In genomic region chr10:59171042-59171441, GRCm38 (mm10) we compare ENCODE assay signal across 25 mouse cellular contexts. TPM values are rescaled to one million over a fixed set of nuclear protein-coding genes. Genes with fewer than 3 reads are reported as not detected.
DNase-seq lines count a peak whose midpoint lies in the region; ATAC-seq and TF ChIP-seq lines count a peak whose summit lies in the region.
"Had no signal": no experiment of that assay in that cellular context is flagged by ENCODE, and none has a peak within 500 bp of the region (broad histone marks: within the 10 kb centered on the region; RNA-seq: fewer than 3 reads in every experiment).

No protein-coding gene starts in this region.

- DNase-seq in embryonic facial prominence, embryonic 14.5 days (ENCODE audit: low spot score): peak; percentile 36
- no peak for DNase-seq in embryonic facial prominence, embryonic 10.5 days (ENCODE audit: low spot score)
- DNase-seq in limb, embryonic 14.5 days (ENCODE audit: low spot score): peak; percentile 21
- no peak for DNase-seq in limb, embryonic 10.5 days (ENCODE audit: low spot score)
- no peak for DNase-seq in stomach, postnatal 0 days (ENCODE audit: low spot score)
- DNase-seq in left cerebral cortex, postnatal 4 days: no peak
- DNase-seq in spleen, postnatal 10 days (ENCODE audit: low spot score in 2 of 2): no peak
- DNase-seq: adrenal gland, postnatal 10 days; adrenal gland, postnatal 36 days; cerebellum, adult 11 months; cerebellum, adult 2 months; cerebellum, adult 9-11 months; cerebellum, postnatal 25 days; gastrocnemius, postnatal 25 days; heart, adult 18-20 months; heart, postnatal 10 days; heart, postnatal 36 days had no signal

- H3K9me3 ChIP-seq in embryonic facial prominence, embryonic 14.5 days (ENCODE audit: control insufficient read depth, low read length): no peaks in the 10 kb centered on the region
- no peaks in the 10 kb centered on the region for H3K9me3 ChIP-seq in embryonic facial prominence, embryonic 10.5 days
- no peaks in the 10 kb centered on the region for H3K9me3 ChIP-seq in limb, embryonic 14.5 days (ENCODE audit: control insufficient read depth, low read length)
- H3K9me3 ChIP-seq in limb, embryonic 10.5 days (replicated peaks): no peaks in the 10 kb centered on the region
- H3K9me3 ChIP-seq in stomach, embryonic 16.5 days (replicated peaks; ENCODE audit: control insufficient read depth, low read length): no peaks in the 10 kb centered on the region
- H3K9me3 ChIP-seq in stomach, postnatal 0 days (ENCODE audit: control insufficient read depth, low read length): no peaks in the 10 kb centered on the region
- H3K9me3 ChIP-seq: embryonic facial prominence, embryonic 13.5 days; forebrain, embryonic 10.5 days; forebrain, embryonic 15.5 days; heart, embryonic 12.5 days; heart, embryonic 15.5 days had no signal

- H3K27me3 ChIP-seq in embryonic facial prominence, embryonic 14.5 days (replicated peaks; ENCODE audit: control insufficient read depth, insufficient read depth, low read length): no peaks in the 10 kb centered on the region
- H3K27me3 ChIP-seq in embryonic facial prominence, embryonic 10.5 days (replicated peaks; ENCODE audit: low read depth, poor library complexity, severe bottlenecking): no peaks in the 10 kb centered on the region
- H3K27me3 ChIP-seq in limb, embryonic 14.5 days (ENCODE audit: control insufficient read depth, insufficient read depth, low read length): no peaks in the 10 kb centered on the region
- no peaks in the 10 kb centered on the region for H3K27me3 ChIP-seq in limb, embryonic 10.5 days (ENCODE audit: low read depth, poor library complexity, severe bottlenecking)
- H3K27me3 ChIP-seq in stomach, embryonic 16.5 days (ENCODE audit: control insufficient read depth, insufficient read depth, low read length): no peaks in the 10 kb centered on the region
- no peaks in the 10 kb centered on the region for H3K27me3 ChIP-seq in stomach, postnatal 0 days (ENCODE audit: control insufficient read depth, insufficient read depth, low read length)
- H3K27me3 ChIP-seq: embryonic facial prominence, embryonic 13.5 days; forebrain, embryonic 15.5 days; heart, embryonic 12.5 days; heart, embryonic 15.5 days; Patski had no signal

- intact Hi-C loops in left cerebral cortex, postnatal 4 days (cut with DNase I): loop anchor here (10.0 kb wide), 1 partner anchor 694 kb away; no protein-coding TSS in a partner anchor

- 56% methylated on average over 3 of the region's 3 CpGs for WGBS in embryonic facial prominence, embryonic 14.5 days
- 76% methylated on average over 3 of the region's 3 CpGs for WGBS in embryonic facial prominence, embryonic 10.5 days
- 55% methylated on average over 3 of the region's 3 CpGs for WGBS in limb, embryonic 14.5 days
- WGBS in limb, embryonic 10.5 days: 81% methylated on average over 3 of the region's 3 CpGs
- WGBS in stomach, embryonic 16.5 days: 67% methylated on average over 3 of the region's 3 CpGs
- WGBS in stomach, postnatal 0 days: 55% methylated on average over 3 of the region's 3 CpGs

- H3K4me2 ChIP-seq in embryonic facial prominence, embryonic 14.5 days (ENCODE audit: low read depth, low read length): no peak overlapping the region
- H3K4me2 ChIP-seq in limb, embryonic 14.5 days (replicated peaks; ENCODE audit: low read depth, low read length, severe bottlenecking): no peak overlapping the region
- no peak overlapping the region for H3K4me2 ChIP-seq in stomach, embryonic 16.5 days (ENCODE audit: low read depth, low read length)
- H3K4me2 ChIP-seq in stomach, postnatal 0 days (replicated peaks; ENCODE audit: low read depth): no peak overlapping the region
- H3K4me2 ChIP-seq: embryonic facial prominence, embryonic 13.5 days; forebrain, embryonic 15.5 days; heart, embryonic 12.5 days; heart, embryonic 15.5 days; hindbrain, embryonic 14.5 days had no signal

- ATAC-seq in embryonic facial prominence, embryonic 14.5 days (ENCODE audit: low read depth): no peak
- no peak for ATAC-seq in limb, embryonic 14.5 days (ENCODE audit: low FRiP score, low read depth)
- ATAC-seq in stomach, embryonic 16.5 days (ENCODE audit: insufficient read depth, low FRiP score): no peak
- ATAC-seq in stomach, postnatal 0 days (ENCODE audit: low FRiP score, low TSS enrichment): no peak
- ATAC-seq: forebrain, embryonic 15.5 days; Patski had no signal

- no peak overlapping the region for H3K4me3 ChIP-seq in embryonic facial prominence, embryonic 14.5 days (ENCODE audit: low read depth, low read length)
- no peak overlapping the region for H3K4me3 ChIP-seq in embryonic facial prominence, embryonic 10.5 days
- no peak overlapping the region for H3K4me3 ChIP-seq in limb, embryonic 14.5 days (replicated peaks; ENCODE audit: low read length)
- no peak overlapping the region for H3K4me3 ChIP-seq in limb, embryonic 10.5 days
- H3K4me3 ChIP-seq in stomach, embryonic 16.5 days (replicated peaks; ENCODE audit: low read length): no peak overlapping the region
- no peak overlapping the region for H3K4me3 ChIP-seq in stomach, postnatal 0 days (ENCODE audit: low read depth, low read length)
- H3K4me3 ChIP-seq: embryonic facial prominence, embryonic 13.5 days; forebrain, embryonic 10.5 days; forebrain, embryonic 15.5 days; heart, embryonic 12.5 days; heart, embryonic 15.5 days had no signal

- no peak for TF ChIP-seq CTCF in stomach, postnatal 0 days (IDR thresholded peaks at IDR 0.05; ENCODE audit: low read depth)

- no peak for TF ChIP-seq EP300 in stomach, postnatal 0 days (optimal IDR thresholded peaks at IDR 0.05)

- H3K36me3 ChIP-seq in embryonic facial prominence, embryonic 14.5 days (ENCODE audit: control insufficient read depth, insufficient read depth, low read length): 0 out of 2 replicates have a peak, but pooled peaks cover 8% of the 10 kb centered on the region
- peaks cover 28% of the 10 kb centered on the region for H3K36me3 ChIP-seq in embryonic facial prominence, embryonic 10.5 days (replicated peaks)
- peaks cover 5% of the 10 kb centered on the region for H3K36me3 ChIP-seq in limb, embryonic 14.5 days (ENCODE audit: control insufficient read depth, insufficient read depth, low read length)
- H3K36me3 ChIP-seq in limb, embryonic 10.5 days: peaks cover 28% of the 10 kb centered on the region
- no peaks in the 10 kb centered on the region for H3K36me3 ChIP-seq in stomach, embryonic 16.5 days (ENCODE audit: control insufficient read depth, insufficient read depth, low read length)
- no peaks in the 10 kb centered on the region for H3K36me3 ChIP-seq in stomach, postnatal 0 days (ENCODE audit: control insufficient read depth, insufficient read depth, low read length)
- H3K36me3 ChIP-seq: heart, embryonic 15.5 days had no signal

- H3K9ac ChIP-seq in embryonic facial prominence, embryonic 14.5 days (ENCODE audit: low read depth, low read length): no peak overlapping the region
- H3K9ac ChIP-seq in limb, embryonic 14.5 days (ENCODE audit: low read depth, low read length, severe bottlenecking): no peak overlapping the region
- H3K9ac ChIP-seq in stomach, embryonic 16.5 days (ENCODE audit: low read length): no peak overlapping the region
- no peak overlapping the region for H3K9ac ChIP-seq in stomach, postnatal 0 days (ENCODE audit: low read length)
- H3K9ac ChIP-seq: embryonic facial prominence, embryonic 13.5 days; forebrain, embryonic 15.5 days; heart, embryonic 12.5 days; heart, embryonic 15.5 days; hindbrain, embryonic 14.5 days had no signal

- no peak overlapping the region for H3K27ac ChIP-seq in embryonic facial prominence, embryonic 14.5 days (replicated peaks; ENCODE audit: low read depth, low read length)
- no peak overlapping the region for H3K27ac ChIP-seq in embryonic facial prominence, embryonic 10.5 days (replicated peaks)
- no peak overlapping the region for H3K27ac ChIP-seq in limb, embryonic 14.5 days (replicated peaks; ENCODE audit: low read depth, low read length)
- H3K27ac ChIP-seq in limb, embryonic 10.5 days: no peak overlapping the region
- peak overlapping the region; percentile 69 for H3K27ac ChIP-seq in stomach, embryonic 16.5 days (ENCODE audit: low read length)
- no peak overlapping the region for H3K27ac ChIP-seq in stomach, postnatal 0 days (replicated peaks)
- H3K27ac ChIP-seq: embryonic facial prominence, embryonic 13.5 days; forebrain, embryonic 10.5 days; forebrain, embryonic 15.5 days; heart, embryonic 15.5 days; hindbrain, embryonic 14.5 days had no signal

- H3K4me1 ChIP-seq in embryonic facial prominence, embryonic 14.5 days (ENCODE audit: control insufficient read depth, insufficient read depth, low read length): no peaks in the 10 kb centered on the region
- no peaks in the 10 kb centered on the region for H3K4me1 ChIP-seq in embryonic facial prominence, embryonic 10.5 days
- no peaks in the 10 kb centered on the region for H3K4me1 ChIP-seq in limb, embryonic 14.5 days (ENCODE audit: control insufficient read depth, insufficient read depth, low read length)
- no peaks in the 10 kb centered on the region for H3K4me1 ChIP-seq in limb, embryonic 10.5 days
- no peaks in the 10 kb centered on the region for H3K4me1 ChIP-seq in stomach, embryonic 16.5 days (ENCODE audit: control insufficient read depth, insufficient read depth, low read length)
- no peaks in the 10 kb centered on the region for H3K4me1 ChIP-seq in stomach, postnatal 0 days (replicated peaks; ENCODE audit: control insufficient read depth, insufficient read depth)
- H3K4me1 ChIP-seq: embryonic facial prominence, embryonic 13.5 days; forebrain, embryonic 10.5 days; forebrain, embryonic 15.5 days; heart, embryonic 12.5 days; heart, embryonic 15.5 days had no signal

- no peak for TF ChIP-seq POLR2A in limb, embryonic 14.5 days (IDR thresholded peaks at IDR 0.05; ENCODE audit: borderline replicate concordance, extremely low read depth, insufficient read depth, insufficient read length)

RNA-seq across cellular contexts. Expression of gene Sept10, which starts 50.6 kb away (rescaled TPM):
- 40.5 and 47.1 TPM in 2 replicates for polyA plus RNA-seq in embryonic facial prominence, embryonic 14.5 days (2014; fragmentation: Nextera tagmentation; extraction: Ambion mirVana)
- polyA plus RNA-seq in embryonic facial prominence, embryonic 10.5 days (2016; fragmentation: Nextera tagmentation; extraction: Ambion mirVana): 36.8 and 37.3 TPM in 2 replicates
- polyA plus RNA-seq in limb, embryonic 14.5 days (2012; rRNA removed): 37.7 and 40.1 TPM in 2 replicates
- polyA plus RNA-seq in limb, embryonic 14.5 days (2014; fragmentation: Nextera tagmentation; extraction: Ambion mirVana): 48.8 and 49.6 TPM in 2 replicates
- 45.0 and 45.4 TPM in 2 replicates for polyA plus RNA-seq in limb, embryonic 10.5 days (2016; fragmentation: Nextera tagmentation; extraction: Ambion mirVana)
- polyA plus RNA-seq in stomach, embryonic 16.5 days (2015; fragmentation: Nextera tagmentation; extraction: Ambion mirVana): 37.9 and 41.7 TPM in 2 replicates
- polyA plus RNA-seq in stomach, postnatal 0 days (2015; fragmentation: Nextera tagmentation; extraction: Ambion mirVana): 23.6 and 25.2 TPM in 2 replicates
- 10 to 100 TPM; 16.7 to 18.4 TPM for total RNA-seq in left cerebral cortex, postnatal 4 days (2021)

RNA-seq across cellular contexts. Expression of gene Sowahc, which starts 50.7 kb away (rescaled TPM):
- 9.1 and 10.0 TPM in 2 replicates for polyA plus RNA-seq in embryonic facial prominence, embryonic 14.5 days (2014; fragmentation: Nextera tagmentation; extraction: Ambion mirVana)
- 12.4 and 12.8 TPM in 2 replicates for polyA plus RNA-seq in embryonic facial prominence, embryonic 10.5 days (2016; fragmentation: Nextera tagmentation; extraction: Ambion mirVana)
- polyA plus RNA-seq in limb, embryonic 14.5 days (2012; rRNA removed): 6.1 and 7.3 TPM in 2 replicates
- 12.4 and 14.5 TPM in 2 replicates for polyA plus RNA-seq in limb, embryonic 14.5 days (2014; fragmentation: Nextera tagmentation; extraction: Ambion mirVana)
- polyA plus RNA-seq in limb, embryonic 10.5 days (2016; fragmentation: Nextera tagmentation; extraction: Ambion mirVana): 11.1 and 12.1 TPM in 2 replicates
- 20.6 and 21.3 TPM in 2 replicates for polyA plus RNA-seq in stomach, embryonic 16.5 days (2015; fragmentation: Nextera tagmentation; extraction: Ambion mirVana)
- 9.5 and 10.2 TPM in 2 replicates for polyA plus RNA-seq in stomach, postnatal 0 days (2015; fragmentation: Nextera tagmentation; extraction: Ambion mirVana)
- 10 to 100 TPM; 15.0 to 17.7 TPM for total RNA-seq in left cerebral cortex, postnatal 4 days (2021)

Comparison
In these comparisons a context has a peak if more than half of its experiments do, and no peak if none do; other contexts are left out.
1. DNase-seq: peak in embryonic facial prominence, embryonic 14.5 days (single experiment) and limb, embryonic 14.5 days (single experiment); none in embryonic facial prominence, embryonic 10.5 days (single experiment), limb, embryonic 10.5 days (single experiment), stomach, postnatal 0 days (single experiment), left cerebral cortex, postnatal 4 days (single experiment) and spleen, postnatal 10 days (0 of 2).